Mouse (Mus musculus): ENCODE measurements around the gene Tmem14c. TPM values are rescaled to one million over a fixed set of nuclear protein-coding genes. Genes with fewer than 3 reads are reported as not detected.

Gene Tmem14c
- total and polyA plus RNA-seq, 2 experiments from 2014 or later: 45.5 to 141 TPM

DNA sequence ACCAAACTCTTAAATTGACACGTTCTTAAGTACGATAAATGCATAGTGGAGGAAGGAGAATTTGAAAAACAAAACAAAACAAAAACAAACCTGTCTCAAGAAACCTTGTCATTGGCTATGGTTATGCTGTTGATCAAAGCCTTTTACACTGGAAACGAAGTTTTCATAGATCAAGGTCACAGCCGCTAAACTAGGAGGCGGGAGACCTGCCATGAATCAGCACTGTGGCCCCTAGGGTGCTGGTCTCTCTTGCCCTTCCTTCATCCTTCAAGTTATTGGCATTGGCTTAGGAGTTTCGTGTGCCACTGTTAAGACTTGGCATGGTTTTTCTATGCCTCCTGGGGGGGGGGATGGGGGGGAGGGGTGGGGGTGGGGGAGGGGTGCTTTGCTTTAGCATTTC is 5.5 kb downstream of the Tmem14c start:
- TF ChIP-seq CTCF (IDR thresholded peaks at IDR 0.05; ENCODE audit: low read depth): no peak
- H3K36me3 ChIP-seq (ENCODE audit: insufficient read depth, low read length): peaks cover 3% of the 10 kb centered on the region

DNA sequence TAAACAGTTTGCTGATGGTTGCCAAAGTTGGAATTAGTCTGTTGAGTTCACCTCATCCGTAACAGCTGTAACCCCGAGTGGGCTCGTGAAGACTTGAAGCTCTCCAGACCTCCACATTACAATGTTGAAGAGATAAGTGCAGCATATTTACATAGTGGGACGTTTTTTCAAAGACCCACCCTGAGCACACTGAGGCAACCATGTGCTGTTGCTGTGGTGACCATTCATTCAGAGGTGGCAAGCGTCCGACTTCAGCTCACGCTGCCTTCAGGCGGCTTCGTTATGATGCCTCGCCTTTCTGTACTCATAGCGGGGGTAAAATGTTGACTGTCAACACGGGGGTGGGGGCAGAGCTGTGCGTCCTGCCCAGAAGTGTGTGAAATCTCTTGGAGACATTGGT is 6.0 kb downstream of the Tmem14c start:
- DNase-seq (ENCODE audit: low spot score) (no peak), ATAC-seq (no peak)
- no peak for TF ChIP-seq CTCF (IDR thresholded peaks at IDR 0.05; ENCODE audit: low read depth)
- Histone ChIP-seq H3K4me3 (ENCODE audit: low read length) (no peak overlapping the region), H3K27ac (no peak overlapping the region), H3K27me3 (ENCODE audit: insufficient read depth, low read length) (no peaks in the 10 kb centered on the region), H3K9me3 (ENCODE audit: low read length) (no peaks in the 10 kb centered on the region), H3K36me3 (ENCODE audit: insufficient read depth, low read length) (peaks cover 3% of the 10 kb centered on the region), H3K4me2 (ENCODE audit: low read depth, low read length) (no peak overlapping the region), H3K4me1 (ENCODE audit: insufficient read depth, low read length) (peaks cover 6% of the 10 kb centered on the region), H3K9ac (replicated peaks; ENCODE audit: low read length) (no peak overlapping the region)
- WGBS: 82% methylated on average over 13 of the region's 13 CpGs

More for the DNA sequence above, 5.5 kb downstream of the Tmem14c start:
- no peaks in the 10 kb centered on the region for H3K27me3 ChIP-seq (ENCODE audit: insufficient read depth, low read length)
- H3K4me2 ChIP-seq (ENCODE audit: low read depth, low read length): no peak overlapping the region
- ATAC-seq (no peak), DNase-seq (ENCODE audit: low spot score) (no peak)
- no peak overlapping the region for H3K27ac ChIP-seq
- H3K9me3 ChIP-seq (ENCODE audit: low read length): no peaks in the 10 kb centered on the region
- 88% methylated on average over 6 of the region's 6 CpGs for WGBS
- H3K4me1 ChIP-seq (ENCODE audit: insufficient read depth, low read length): peaks cover 10% of the 10 kb centered on the region
- no peak overlapping the region for H3K9ac ChIP-seq (replicated peaks; ENCODE audit: low read length)
- no peak overlapping the region for H3K4me3 ChIP-seq (ENCODE audit: low read length)

DNA sequence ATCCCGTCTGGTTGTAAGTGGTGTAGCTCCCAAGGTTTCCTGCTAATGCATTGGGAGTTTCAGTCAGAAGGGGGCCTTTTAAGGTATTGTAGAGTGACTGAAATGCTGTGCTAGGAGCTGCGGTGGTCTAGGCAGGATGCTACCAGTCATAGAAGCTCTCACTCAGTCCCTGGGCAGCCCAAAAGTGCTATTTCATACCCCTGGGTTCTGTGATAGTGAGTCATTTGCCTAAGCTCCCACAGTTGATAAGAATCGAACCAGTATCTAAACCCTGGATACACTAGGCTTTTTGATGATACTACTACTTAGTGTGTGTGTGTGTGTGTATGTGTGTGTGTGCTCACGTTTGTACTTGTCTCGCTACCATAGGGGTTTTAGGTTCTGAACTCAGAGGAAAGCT is 14.0 kb downstream of the Tmem14c start:
- Histone ChIP-seq H3K27me3 (ENCODE audit: insufficient read depth, low read length) (no peaks in the 10 kb centered on the region), H3K4me2 (ENCODE audit: low read depth, low read length) (no peak overlapping the region), H3K9ac (replicated peaks; ENCODE audit: low read length) (no peak overlapping the region), H3K27ac (no peak overlapping the region), H3K36me3 (ENCODE audit: insufficient read depth, low read length) (no peaks in the 10 kb centered on the region), H3K9me3 (ENCODE audit: low read length) (no peaks in the 10 kb centered on the region), H3K4me3 (ENCODE audit: low read length) (no peak overlapping the region), H3K4me1 (ENCODE audit: insufficient read depth, low read length) (no peaks in the 10 kb centered on the region)
- no peak for TF ChIP-seq CTCF (IDR thresholded peaks at IDR 0.05; ENCODE audit: low read depth)
- DNase-seq (ENCODE audit: low spot score): no peak
- no peak for ATAC-seq
- 87% methylated on average over 5 of the region's 5 CpGs for WGBS

DNA sequence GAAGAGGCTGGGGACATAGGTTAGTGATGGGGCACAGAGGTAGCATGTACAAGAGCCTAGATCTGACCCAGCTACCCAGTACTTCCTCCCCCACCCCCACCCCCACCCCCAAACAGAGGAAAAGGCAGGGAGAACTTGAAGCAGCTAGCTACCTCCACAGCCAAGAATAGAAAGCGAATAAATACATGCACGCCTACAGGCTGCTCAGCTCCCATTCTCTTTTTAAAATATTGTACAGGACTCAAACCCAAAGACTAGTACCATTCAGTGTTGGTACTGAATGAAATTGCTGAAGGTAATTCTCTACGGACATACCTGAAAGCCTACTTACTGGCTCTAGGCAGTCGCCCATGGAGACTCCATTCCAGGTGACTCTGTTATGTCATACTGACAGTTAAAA is 26.4 kb downstream of the Tmem14c start:
- WGBS: 98% methylated on average over 4 of the region's 4 CpGs
- ATAC-seq: no peak
- no peak for TF ChIP-seq CTCF (IDR thresholded peaks at IDR 0.05; ENCODE audit: low read depth)
- Histone ChIP-seq H3K4me2 (ENCODE audit: low read depth, low read length) (no peak overlapping the region), H3K9ac (replicated peaks; ENCODE audit: low read length) (no peak overlapping the region), H3K36me3 (ENCODE audit: insufficient read depth, low read length) (no peaks in the 10 kb centered on the region), H3K27me3 (ENCODE audit: insufficient read depth, low read length) (no peaks in the 10 kb centered on the region), H3K4me1 (ENCODE audit: insufficient read depth, low read length) (no peaks in the 10 kb centered on the region), H3K4me3 (ENCODE audit: low read length) (no peak overlapping the region), H3K9me3 (ENCODE audit: low read length) (no peaks in the 10 kb centered on the region), H3K27ac (no peak overlapping the region)
- no peak for DNase-seq (ENCODE audit: low spot score)

DNA sequence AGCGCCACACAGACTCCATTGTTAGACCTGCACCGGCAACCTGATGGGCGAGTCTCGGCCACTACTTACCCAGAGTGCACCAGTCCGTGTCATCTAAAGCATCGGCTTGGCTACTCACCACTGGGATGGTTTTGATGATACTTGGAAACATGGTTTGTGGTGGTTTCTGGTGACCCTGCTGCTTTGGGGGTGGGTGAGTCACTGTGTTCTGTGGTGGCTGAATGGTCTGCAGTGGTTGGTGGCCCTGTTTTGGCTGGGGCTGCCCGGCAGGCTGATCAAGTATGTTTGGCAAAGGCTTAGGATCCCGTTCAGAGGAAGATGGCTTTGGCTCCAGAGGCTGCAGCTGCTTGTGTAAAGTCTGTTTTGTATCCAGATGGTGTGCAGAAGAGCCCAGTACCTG is 29.8 kb downstream of the Tmem14c start:
- ATAC-seq (no peak), DNase-seq (ENCODE audit: low spot score) (no peak)
- no peaks in the 10 kb centered on the region for H3K9me3 ChIP-seq (ENCODE audit: low read length)
- 92% methylated on average over 8 of the region's 8 CpGs for WGBS
- no peaks in the 10 kb centered on the region for H3K27me3 ChIP-seq (ENCODE audit: insufficient read depth, low read length)
- H3K4me1 ChIP-seq (ENCODE audit: insufficient read depth, low read length): no peaks in the 10 kb centered on the region
- TF ChIP-seq CTCF (IDR thresholded peaks at IDR 0.05; ENCODE audit: low read depth): no peak
- no peak overlapping the region for H3K4me2 ChIP-seq (ENCODE audit: low read depth, low read length)
- H3K9ac ChIP-seq (replicated peaks; ENCODE audit: low read length): no peak overlapping the region
- H3K4me3 ChIP-seq (ENCODE audit: low read length): no peak overlapping the region
- no peak overlapping the region for H3K27ac ChIP-seq
- no peaks in the 10 kb centered on the region for H3K36me3 ChIP-seq (ENCODE audit: insufficient read depth, low read length)

DNA sequence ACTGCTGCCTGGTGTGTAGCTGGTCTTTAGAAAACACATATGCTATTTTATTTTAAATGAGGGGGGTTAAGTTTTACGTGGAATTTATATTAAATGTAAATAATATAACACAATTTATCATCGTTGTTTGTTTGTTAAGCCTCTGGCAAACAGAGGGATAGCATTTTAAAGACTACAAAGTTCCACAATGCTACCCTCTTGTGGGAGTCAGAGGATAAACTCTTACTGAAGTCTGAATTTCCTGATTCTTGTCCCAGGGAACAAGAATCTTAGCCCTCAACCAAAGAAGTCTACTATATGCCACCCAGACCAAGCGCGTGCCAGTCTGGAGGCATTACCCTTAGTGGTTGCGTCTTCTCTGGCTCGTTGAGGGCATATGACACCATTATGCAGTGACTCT is 31.2 kb downstream of the Tmem14c start:
- no peak; the same call in 1 of the 2 replicates for TF ChIP-seq CTCF (IDR thresholded peaks at IDR 0.05; ENCODE audit: low read depth)
- Histone ChIP-seq H3K4me2 (ENCODE audit: low read depth, low read length) (no peak overlapping the region), H3K27ac (no peak overlapping the region), H3K27me3 (ENCODE audit: insufficient read depth, low read length) (no peaks in the 10 kb centered on the region), H3K4me3 (ENCODE audit: low read length) (no peak overlapping the region), H3K9me3 (ENCODE audit: low read length) (no peaks in the 10 kb centered on the region), H3K36me3 (ENCODE audit: insufficient read depth, low read length) (no peaks in the 10 kb centered on the region), H3K9ac (replicated peaks; ENCODE audit: low read length) (no peak overlapping the region), H3K4me1 (ENCODE audit: insufficient read depth, low read length) (no peaks in the 10 kb centered on the region)
- DNase-seq (ENCODE audit: low spot score) (peak; percentile 6), ATAC-seq (no peak)
- WGBS: 79% methylated on average over 6 of the region's 6 CpGs

DNA sequence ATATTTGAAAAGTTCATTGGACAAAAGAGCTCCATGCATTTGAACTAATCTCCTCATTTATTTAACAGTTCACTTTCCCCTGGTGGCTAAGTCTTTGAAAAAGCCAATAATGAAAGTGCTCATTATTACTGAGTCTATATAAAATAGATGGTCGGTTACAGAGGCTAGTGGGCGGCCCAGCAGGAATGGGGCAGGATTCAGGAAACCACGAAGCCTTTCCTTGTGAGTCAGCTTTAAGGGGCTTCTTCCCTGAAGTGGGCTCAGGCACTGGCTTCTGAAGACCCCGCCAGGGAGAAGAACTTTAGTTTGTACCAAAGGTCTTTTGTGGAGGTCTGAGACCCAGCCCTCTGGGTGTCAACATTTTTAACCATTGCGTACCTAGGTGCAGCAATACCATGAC is 35.9 kb downstream of the Tmem14c start:
- Histone ChIP-seq H3K27ac (no peak overlapping the region), H3K36me3 (ENCODE audit: insufficient read depth, low read length) (no peaks in the 10 kb centered on the region), H3K4me3 (ENCODE audit: low read length) (no peak overlapping the region), H3K27me3 (ENCODE audit: insufficient read depth, low read length) (no peaks in the 10 kb centered on the region), H3K4me1 (ENCODE audit: insufficient read depth, low read length) (no peaks in the 10 kb centered on the region), H3K9ac (replicated peaks; ENCODE audit: low read length) (no peak overlapping the region), H3K9me3 (ENCODE audit: low read length) (no peaks in the 10 kb centered on the region), H3K4me2 (ENCODE audit: low read depth, low read length) (no peak overlapping the region)
- ATAC-seq (no peak), DNase-seq (ENCODE audit: low spot score) (no peak)
- WGBS: 76% methylated on average over 5 of the region's 5 CpGs
- no peak for TF ChIP-seq CTCF (IDR thresholded peaks at IDR 0.05; ENCODE audit: low read depth)

Data from hindbrain, postnatal 0 days (tissue).